Mouse (Mus musculus): ENCODE results near the gene Bahcc1. TPM values are rescaled to one million over a fixed set of nuclear protein-coding genes. Genes with fewer than 3 reads are reported as not detected.

Bahcc1 gene
- total RNA-seq, 2 experiments from 2014 or later, result 20.6 to 21.3 TPM

DNA sequence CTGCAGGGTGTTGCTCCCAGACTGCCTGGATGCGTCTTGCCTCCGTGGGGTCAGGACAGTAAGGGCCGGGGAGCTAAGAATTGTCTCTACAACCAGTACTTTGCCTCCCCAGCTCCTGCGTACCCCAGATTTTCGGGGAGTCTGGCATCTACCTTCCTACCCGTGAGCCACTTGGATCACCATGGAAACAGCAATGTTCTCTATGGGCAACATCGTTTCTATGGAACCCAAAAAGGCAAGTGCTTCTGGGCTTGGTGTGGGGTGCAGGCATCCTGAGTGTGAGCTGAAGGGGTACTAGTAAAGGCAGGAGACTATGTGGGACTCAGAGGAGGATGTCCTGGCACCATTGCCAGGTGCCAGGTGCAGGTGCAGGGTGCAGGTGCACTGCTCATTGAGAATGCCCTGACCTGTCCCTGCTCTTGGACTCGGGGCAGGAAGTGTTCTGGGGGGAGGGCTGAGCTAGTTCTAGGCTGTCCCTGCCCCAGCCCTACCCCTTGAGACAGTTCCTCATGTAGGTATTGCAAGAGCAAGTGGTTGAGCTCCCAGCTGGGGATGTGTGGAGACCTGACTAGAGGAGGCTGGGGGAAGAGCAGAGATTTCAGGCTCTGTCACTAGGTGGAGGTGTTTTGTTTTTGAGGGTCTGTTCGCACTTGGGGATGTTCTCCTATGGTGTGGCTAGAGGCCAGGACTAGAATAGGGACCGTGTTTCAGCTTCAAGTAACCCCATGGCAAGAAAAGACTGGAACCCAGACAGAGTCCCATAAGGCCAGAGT, 35.6 kb downstream of the Bahcc1 start:
- intact Hi-C loops (cut with DNase I), result no loop called here
- TF ChIP-seq CTCF (IDR thresholded peaks at IDR 0.05), result peak; percentile 31
- peak in 1 of 2 experiments; percentile 50 for DNase-seq (ENCODE audit: extremely low spot score in 1 of 2, low spot score in 2 of 2)
- H3K4me3 ChIP-seq, result no peak overlapping the region
- H3K27ac ChIP-seq, result peak overlapping the region; percentile 56

DNA sequence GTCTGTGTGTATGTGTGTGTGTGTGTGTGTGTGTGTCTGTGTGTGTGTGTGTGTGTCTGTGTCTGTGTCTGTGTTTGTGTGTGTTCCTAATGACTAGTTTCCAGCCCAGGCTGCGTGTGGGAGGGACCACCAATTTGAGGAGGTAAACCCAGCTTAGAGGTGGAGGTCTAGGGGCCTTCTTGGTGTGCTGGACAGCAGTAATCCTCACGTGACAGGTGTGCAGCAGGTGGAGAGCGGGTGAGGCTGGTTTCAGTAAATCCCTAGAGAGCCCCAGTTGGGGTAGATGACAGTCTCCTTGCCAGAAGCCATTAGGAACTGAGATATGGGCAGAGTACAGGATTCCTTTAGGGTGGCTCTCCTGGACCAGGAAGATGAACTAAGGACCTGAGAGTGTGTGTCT, 36.3 kb downstream of the Bahcc1 start:
- no peak for TF ChIP-seq CTCF (IDR thresholded peaks at IDR 0.05)
- DNase-seq (ENCODE audit: extremely low spot score in 1 of 2, low spot score in 2 of 2), result no peak
- intact Hi-C loops (cut with DNase I), result no loop called here
- Histone ChIP-seq H3K27ac (no peak overlapping the region), H3K4me3 (no peak overlapping the region)

DNA sequence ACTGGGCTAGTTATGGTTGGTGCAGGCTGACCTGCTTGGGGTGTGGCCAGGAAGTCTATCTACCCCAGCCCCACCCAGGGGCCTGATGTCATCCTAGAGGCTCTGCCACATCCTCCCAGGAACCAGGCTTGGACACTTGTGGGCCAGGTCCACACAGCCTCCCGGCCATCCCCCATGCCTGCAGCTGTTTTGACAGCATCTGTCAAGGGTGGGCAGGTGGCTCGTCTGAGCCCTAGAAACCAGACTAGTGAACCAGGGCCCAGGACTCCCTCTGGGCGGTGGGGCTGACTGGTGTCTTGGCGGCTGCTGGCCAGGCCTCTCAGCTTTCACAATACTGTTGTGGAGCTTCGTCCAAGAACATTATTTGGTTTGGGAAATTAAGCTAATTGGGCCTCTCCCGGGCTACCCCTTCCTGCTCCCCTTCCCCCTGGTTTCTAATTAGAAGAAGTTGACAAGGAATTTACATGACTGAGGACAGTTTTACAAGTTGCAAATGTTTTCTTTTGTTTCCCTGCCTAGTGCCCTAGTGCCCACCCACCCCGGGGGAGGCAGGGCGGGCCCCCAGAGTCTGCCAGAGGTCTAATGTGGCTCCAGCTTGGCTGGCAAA, 36.9 kb downstream of the Bahcc1 start:
- no peak overlapping the region for H3K27ac ChIP-seq
- DNase-seq (ENCODE audit: extremely low spot score in 1 of 2, low spot score in 2 of 2), result no peak
- intact Hi-C loops (cut with DNase I), result no loop called here
- no peak overlapping the region for H3K4me3 ChIP-seq
- no peak for TF ChIP-seq CTCF (IDR thresholded peaks at IDR 0.05)

DNA sequence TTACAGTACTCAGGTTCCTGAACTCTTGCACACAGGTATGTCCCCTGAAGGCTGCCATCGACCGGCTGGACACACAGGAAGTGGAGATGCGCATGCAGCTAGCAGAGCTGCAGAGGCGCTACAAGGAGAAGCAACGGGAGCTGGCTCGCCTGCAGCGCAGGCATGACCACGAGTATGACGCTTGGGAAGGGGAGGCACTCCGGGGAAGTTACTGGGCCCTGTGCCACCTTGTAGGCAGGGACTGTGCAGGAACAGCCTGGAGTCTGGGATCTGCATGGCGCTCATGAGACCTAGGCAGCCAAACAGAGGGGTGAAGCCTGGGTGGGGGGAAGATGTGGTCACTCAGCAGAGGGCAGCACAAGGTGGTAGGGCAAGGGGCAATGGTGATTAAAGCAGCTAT, 46.6 kb downstream of the Bahcc1 start:
- peak in 1 of 2 experiments; percentile 54 for DNase-seq (ENCODE audit: extremely low spot score in 1 of 2, low spot score in 2 of 2)
- no peak overlapping the region for H3K4me3 ChIP-seq
- TF ChIP-seq CTCF (IDR thresholded peaks at IDR 0.05), result no peak
- H3K27ac ChIP-seq, result no peak overlapping the region
- intact Hi-C loops (cut with DNase I), result no loop called here

GRCm38 (mm10) chr11:120280281-120280773, 47.6 kb downstream of the Bahcc1 start:
- TF ChIP-seq CTCF (IDR thresholded peaks at IDR 0.05), result peak; percentile 62
- DNase-seq (ENCODE audit: extremely low spot score in 1 of 2, low spot score in 2 of 2), result no peak
- Histone ChIP-seq H3K4me3 (no peak overlapping the region), H3K27ac (no peak overlapping the region)
- intact Hi-C loops (cut with DNase I), result loop anchor here (2.0 kb wide), 1 partner anchor 14 kb away; no protein-coding TSS in a partner anchor

- H3K4me3 ChIP-seq, result no peak overlapping the region
- no peak for DNase-seq (ENCODE audit: extremely low spot score in 1 of 2, low spot score in 2 of 2)
- intact Hi-C loops (cut with DNase I), result loop anchor here (2.0 kb wide), 1 partner anchor 14 kb away; no protein-coding TSS in a partner anchor
- TF ChIP-seq CTCF (IDR thresholded peaks at IDR 0.05), result no peak
- H3K27ac ChIP-seq, result no peak overlapping the region
These were observed 48.0 kb downstream of the Bahcc1 start for GRCm38 (mm10) chr11:120280774-120281173.

- Histone ChIP-seq H3K4me3 (no peak overlapping the region), H3K27ac (no peak overlapping the region)
- DNase-seq (ENCODE audit: extremely low spot score in 1 of 2, low spot score in 2 of 2), result no peak
- intact Hi-C loops (cut with DNase I), result loop anchor here (2.0 kb wide), 1 partner anchor 14 kb away; no protein-coding TSS in a partner anchor
- no peak for TF ChIP-seq CTCF (IDR thresholded peaks at IDR 0.05)
These were observed 48.5 kb downstream of the Bahcc1 start for GRCm38 (mm10) chr11:120281197-120281596.

DNA sequence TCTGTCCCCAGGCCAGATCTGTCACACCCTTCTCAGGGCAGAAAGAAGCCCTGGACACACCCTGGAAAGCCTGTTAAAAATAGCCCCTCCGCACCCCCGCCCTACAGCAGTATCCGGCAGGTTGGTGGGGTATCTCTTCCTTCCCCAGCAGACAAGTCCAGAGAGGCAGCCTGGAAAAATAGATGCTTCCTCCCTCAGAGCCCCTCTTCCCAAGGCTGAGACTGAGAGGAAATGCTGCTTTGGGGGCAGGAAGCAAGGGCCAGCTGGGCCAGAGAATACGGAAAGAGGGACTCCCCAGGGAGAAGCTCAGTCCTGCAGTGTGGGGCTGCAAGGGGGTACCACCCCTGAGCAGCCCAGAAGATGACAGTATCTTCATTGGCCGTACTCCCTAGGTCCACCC, 50.8 kb downstream of the Bahcc1 start:
- intact Hi-C loops (cut with DNase I), result no loop called here
- DNase-seq (ENCODE audit: extremely low spot score in 1 of 2, low spot score in 2 of 2), result no peak
- no peak overlapping the region for H3K27ac ChIP-seq
- no peak overlapping the region for H3K4me3 ChIP-seq
- no peak for TF ChIP-seq CTCF (IDR thresholded peaks at IDR 0.05)

DNA sequence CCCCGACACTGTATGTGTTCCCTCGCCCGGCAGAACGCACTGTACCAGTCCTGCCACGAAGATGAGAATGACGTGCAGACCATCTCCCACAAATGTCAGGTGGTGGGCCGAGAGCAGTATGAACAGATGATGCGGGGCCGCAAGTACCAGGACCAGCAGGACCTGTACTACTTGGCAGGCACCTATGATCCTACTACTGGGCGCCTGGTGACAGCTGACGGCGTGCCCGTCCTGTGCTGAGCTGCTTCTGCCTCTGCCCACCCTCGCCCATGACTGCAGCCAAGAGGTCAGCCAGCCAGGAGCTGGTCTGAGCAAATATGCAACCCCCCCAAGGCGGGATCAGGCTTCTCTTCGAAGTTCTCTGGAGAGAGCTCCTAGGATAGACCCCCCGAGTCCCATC, 56.9 kb downstream of the Bahcc1 start:
- no peak overlapping the region for H3K27ac ChIP-seq
- intact Hi-C loops (cut with DNase I), result no loop called here
- no peak for DNase-seq (ENCODE audit: extremely low spot score in 1 of 2, low spot score in 2 of 2)
- TF ChIP-seq CTCF (IDR thresholded peaks at IDR 0.05), result no peak
- no peak overlapping the region for H3K4me3 ChIP-seq

- no peak for TF ChIP-seq CTCF (IDR thresholded peaks at IDR 0.05)
- intact Hi-C loops (cut with DNase I), result no loop called here
These were observed 57.5 kb downstream of the Bahcc1 start for GRCm38 (mm10) chr11:120290266-120290665.

GRCm38 (mm10) chr11:120293714-120294113, 61.0 kb downstream of the Bahcc1 start:
- no peak for TF ChIP-seq CTCF (IDR thresholded peaks at IDR 0.05)

More at GRCm38 (mm10) chr11:120290266-120290665, 57.5 kb downstream of the Bahcc1 start:
- no peak overlapping the region for H3K4me3 ChIP-seq
- DNase-seq (ENCODE audit: extremely low spot score in 1 of 2, low spot score in 2 of 2), result no peak
- H3K27ac ChIP-seq, result no peak overlapping the region

More at GRCm38 (mm10) chr11:120293714-120294113, 61.0 kb downstream of the Bahcc1 start:
- no peak overlapping the region for H3K27ac ChIP-seq
- no peak for DNase-seq (ENCODE audit: extremely low spot score in 1 of 2, low spot score in 2 of 2)
- no peak overlapping the region for H3K4me3 ChIP-seq
- intact Hi-C loops (cut with DNase I), result loop anchor here (2.0 kb wide), 1 partner anchor 13 kb away; no protein-coding TSS in a partner anchor

Measured in left cerebral cortex, adult 2 months (tissue).